Mouse (Mus musculus) kidney, postnatal 0 days (tissue): ENCODE measurements around the gene Tdrd7. TPM values are rescaled to one million over a fixed set of nuclear protein-coding genes. Genes with fewer than 3 reads are reported as not detected.

Experiments used
- ATAC-seq: fragments of 200-750 bp; cut with Nextera tagmentation; replicated peaks from 2 replicates; pipeline ENCODE4 v1.8.0; 2017; ENCODE audit warnings: low read depth, moderate number of reproducible peaks, moderate TSS enrichment, moderate library complexity; ENCODE audit not compliant: low FRiP score
- DNase-seq: peaks from one replicate; pipeline ENCODE4 v3.0.0-alpha.2; 2016; ENCODE audit warnings: low spot score
- H3K27ac ChIP-seq: fragments of 300-500 bp; sonication (generic); 2 replicates; pipeline ENCODE4 v1.5.1; 2014; ENCODE audit warnings: mild to moderate bottlenecking
- H3K27me3 ChIP-seq: fragments of 300-500 bp; sonication (generic); 2 replicates; pipeline ENCODE4 v1.6.1; 2014; ENCODE audit warnings: low read length, mixed read lengths; ENCODE audit not compliant: insufficient read depth
- H3K36me3 ChIP-seq: fragments of 300-500 bp; sonication (generic); 2 replicates; pipeline ENCODE4 v1.6.1; 2014; ENCODE audit warnings: low read length, mixed read lengths; ENCODE audit not compliant: insufficient read depth
- H3K4me1 ChIP-seq: fragments of 300-500 bp; sonication (generic); replicated peaks from 2 replicates; pipeline ENCODE4 v1.6.1; 2014; ENCODE audit warnings: antibody characterized with exemption, low read length, mixed read lengths; ENCODE audit not compliant: insufficient read depth
- H3K4me2 ChIP-seq: fragments of 300-500 bp; sonication (generic); 2 replicates; pipeline ENCODE4 v1.6.1; 2014; ENCODE audit warnings: mild to moderate bottlenecking, low read length, moderate library complexity, mixed read lengths
- H3K4me3 ChIP-seq: fragments of 300-500 bp; sonication (generic); replicated peaks from 2 replicates; pipeline ENCODE4 v1.5.1; 2014; ENCODE audit warnings: low read depth, low read length
- H3K9ac ChIP-seq: fragments of 300-500 bp; sonication (generic); 2 replicates; pipeline ENCODE4 v1.6.1; 2014; ENCODE audit warnings: low read depth, low read length
- H3K9me3 ChIP-seq: fragments of 300-500 bp; sonication (generic); replicated peaks from 2 replicates; pipeline ENCODE4 v1.6.1; 2016; ENCODE audit warnings: low read length, inconsistent platforms, mixed read lengths
- CTCF ChIP-seq: IDR thresholded peaks from 2 replicates; pipeline ENCODE4 v1.5.1; 2016; ENCODE audit warnings: antibody characterized with exemption, low read depth, mild to moderate bottlenecking, moderate library complexity
- WGBS: fragments of 180-500 bp; shearing (Covaris S2); extraction: QIAGEN DNeasy Blood & Tissue Kit; methylation state at CpG from one replicate; pipeline ENCODE4 v1.1.7; 2014; 5-methylcytosine and 5-hydroxymethylcytosine counted together
- polyA plus RNA-seq: library from polyadenylated mRNA; unstranded; fragments of >200 nt; fragmentation: Nextera tagmentation; extraction: Ambion mirVana; gene quantifications from 2 replicates; pipeline ENCODE4 v1.2.1, GENCODE M21; 2015

Gene Tdrd7
- polyA plus RNA-seq, 1 experiment from 2014 or later = 25.1 TPM

GRCm38 (mm10) chr4:46038892-46039751, 74.0 kb downstream of the Tdrd7 start, which contains the start of gene Tmod1:
Gene Tmod1 (plus strand): TSS chr4:46038935.
- under 1% methylated on average over 70 of the region's 72 CpGs for whole genome bisulfite sequencing
- Histone ChIP-seq H3K4me2 (peak within 1 kb of the TSS; percentile 61), H3K27ac (no peak within 1 kb of the TSS)

GRCm38 (mm10) chr4:46039899-46040298, 74.8 kb downstream of the Tdrd7 start:
- WGBS = 18% methylated on average over 6 of the region's 6 CpGs
- Histone ChIP-seq H3K4me1 (no peaks in the 10 kb centered on the region), H3K27me3 (peaks cover 8% of the 10 kb centered on the region; the same call in 1 of the 2 replicates), H3K27ac (no peak overlapping the region), H3K4me3 (peak overlapping the region; percentile 39), H3K36me3 (no peaks in the 10 kb centered on the region), H3K9ac (no peak overlapping the region), H3K9me3 (no peaks in the 10 kb centered on the region), H3K4me2 (peak overlapping the region; percentile 61)
- ATAC-seq (no peak), DNase-seq (no peak)
- no peak for TF ChIP-seq CTCF

More at GRCm38 (mm10) chr4:46038892-46039751, 74.0 kb downstream of the Tdrd7 start, which contains the start of gene Tmod1:
- no peaks in the 10 kb centered on the region for H3K36me3 ChIP-seq
- H3K9ac ChIP-seq = peak within 1 kb of the TSS; percentile 31; the same call in 1 of the 2 replicates
- ATAC-seq (0 out of 2 replicates have a peak, but pooled peaks have one; percentile 26), DNase-seq (peak; percentile 59)
- no peaks in the 10 kb centered on the region for H3K4me1 ChIP-seq
- H3K27me3 ChIP-seq = peaks cover 8% of the 10 kb centered on the region; the same call in 1 of the 2 replicates
- peak within 1 kb of the TSS; percentile 39 for H3K4me3 ChIP-seq
- no peaks in the 10 kb centered on the region for H3K9me3 ChIP-seq
- no peak for TF ChIP-seq CTCF

GRCm38 (mm10) chr4:46040594-46041192, 75.6 kb downstream of the Tdrd7 start:
- peak; percentile 67 for TF ChIP-seq CTCF
- Histone ChIP-seq H3K27me3 (peaks cover 8% of the 10 kb centered on the region; the same call in 1 of the 2 replicates), H3K4me2 (no peak overlapping the region), H3K9me3 (no peaks in the 10 kb centered on the region), H3K36me3 (no peaks in the 10 kb centered on the region), H3K4me3 (no peak overlapping the region), H3K9ac (no peak overlapping the region), H3K27ac (no peak overlapping the region), H3K4me1 (no peaks in the 10 kb centered on the region)
- 22% methylated on average over 9 of the region's 9 CpGs for WGBS
- DNase-seq (peak; percentile 57), ATAC-seq (0 out of 2 replicates have a peak, but pooled peaks have one; percentile 11)

GRCm38 (mm10) chr4:46041761-46042504, 76.8 kb downstream of the Tdrd7 start:
- no peak overlapping the region for H3K4me3 ChIP-seq
- H3K9ac ChIP-seq = no peak overlapping the region
- DNase-seq = no peak
- no peak overlapping the region for H3K27ac ChIP-seq
- H3K36me3 ChIP-seq = no peaks in the 10 kb centered on the region
- 44% methylated on average over 7 of the region's 7 CpGs for WGBS
- H3K4me1 ChIP-seq = no peaks in the 10 kb centered on the region
- H3K4me2 ChIP-seq = no peak overlapping the region
- ATAC-seq = no peak
- no peak for TF ChIP-seq CTCF
- peaks cover 8% of the 10 kb centered on the region; the same call in 1 of the 2 replicates for H3K27me3 ChIP-seq
- H3K9me3 ChIP-seq = no peaks in the 10 kb centered on the region

- Histone ChIP-seq H3K27ac (no peak overlapping the region), H3K9ac (no peak overlapping the region), H3K9me3 (no peaks in the 10 kb centered on the region), H3K4me1 (no peaks in the 10 kb centered on the region), H3K4me3 (no peak overlapping the region), H3K4me2 (no peak overlapping the region), H3K27me3 (peaks cover 8% of the 10 kb centered on the region; the same call in 1 of the 2 replicates), H3K36me3 (no peaks in the 10 kb centered on the region)
- DNase-seq (no peak), ATAC-seq (no peak)
- WGBS = 61% methylated on average over 5 of the region's 5 CpGs
- TF ChIP-seq CTCF = no peak
Observed at GRCm38 (mm10) chr4:46042505-46042850, 77.3 kb downstream of the Tdrd7 start.

- Histone ChIP-seq H3K4me1 (no peaks in the 10 kb centered on the region), H3K27me3 (peaks cover 3% of the 10 kb centered on the region; the same call in 1 of the 2 replicates), H3K36me3 (no peaks in the 10 kb centered on the region), H3K27ac (no peak overlapping the region), H3K4me3 (no peak overlapping the region), H3K9ac (no peak overlapping the region), H3K9me3 (no peaks in the 10 kb centered on the region), H3K4me2 (no peak overlapping the region)
- no peak for TF ChIP-seq CTCF
- 56% methylated on average over 8 of the region's 8 CpGs for WGBS
- DNase-seq = no peak
- no peak for ATAC-seq
Observed at GRCm38 (mm10) chr4:46043361-46043760, 78.2 kb downstream of the Tdrd7 start.
